Mouse (Mus musculus) heart, postnatal 0 days (tissue): ENCODE data around the gene Olfr1369-ps1. TPM values are rescaled to one million over a fixed set of nuclear protein-coding genes. Genes with fewer than 3 reads are reported as not detected.
"Not testable (repeated sequence)": the region's sequence is repeated elsewhere in the genome, so short reads cannot be mapped to it uniquely, and the experiment has no call there.

Source experiments
- ATAC-seq: fragments of 200-750 bp; cut with Nextera tagmentation; 2 replicates; pipeline ENCODE4 v1.8.0; 2017; ENCODE audit warnings: low read depth, moderate number of reproducible peaks, moderate library complexity; ENCODE audit not compliant: insufficient read depth
- DNase-seq: peaks from one replicate; pipeline ENCODE4 v3.0.0-alpha.2; 2016; ENCODE audit warnings: low spot score
- H3K27ac ChIP-seq: fragments of 300-500 bp; sonication (generic); 2 replicates; pipeline ENCODE4 v1.5.1; 2014; ENCODE audit warnings: low read depth, mild to moderate bottlenecking
- H3K27me3 ChIP-seq: fragments of 300-500 bp; sonication (generic); 2 replicates; pipeline ENCODE4 v1.6.1; 2014; ENCODE audit warnings: low read length, mixed read lengths; ENCODE audit not compliant: control insufficient read depth, insufficient read depth
- H3K36me3 ChIP-seq: fragments of 300-500 bp; sonication (generic); replicated peaks from 2 replicates; pipeline ENCODE4 v1.6.1; 2014; ENCODE audit warnings: low read length, mixed read lengths; ENCODE audit not compliant: control insufficient read depth, insufficient read depth
- H3K4me1 ChIP-seq: fragments of 300-500 bp; sonication (generic); 2 replicates; pipeline ENCODE4 v1.6.1; 2014; ENCODE audit warnings: antibody characterized with exemption; ENCODE audit not compliant: control insufficient read depth, insufficient read depth
- H3K4me2 ChIP-seq: fragments of 300-500 bp; sonication (generic); 2 replicates; pipeline ENCODE4 v1.6.1; 2014; ENCODE audit warnings: low read depth, mild to moderate bottlenecking, low read length, moderate library complexity
- H3K4me3 ChIP-seq: fragments of 300-500 bp; sonication (generic); 2 replicates; pipeline ENCODE4 v1.5.1; 2014; ENCODE audit warnings: low read depth, low read length
- H3K9ac ChIP-seq: fragments of 300-500 bp; sonication (generic); replicated peaks from 2 replicates; pipeline ENCODE4 v1.6.1; 2014; ENCODE audit warnings: low read depth, low read length, mixed read lengths
- H3K9me3 ChIP-seq: fragments of 300-500 bp; sonication (generic); replicated peaks from 2 replicates; pipeline ENCODE4 v1.6.1; 2016; ENCODE audit warnings: low read length; ENCODE audit not compliant: control insufficient read depth
- CTCF ChIP-seq: IDR thresholded peaks from 2 replicates; pipeline ENCODE4 v1.5.1; 2016; ENCODE audit warnings: antibody characterized with exemption, control low read depth, low read depth
- EP300 ChIP-seq: IDR thresholded peaks from 2 replicates; pipeline ENCODE4 v1.6.1; 2016; ENCODE audit warnings: antibody characterized with exemption, low read depth
- WGBS: fragments of 180-500 bp; shearing (Covaris S2); extraction: QIAGEN DNeasy Blood & Tissue Kit; methylation state at CpG from one replicate; pipeline ENCODE4 v1.1.7; 2014; 5-methylcytosine and 5-hydroxymethylcytosine counted together
- polyA plus RNA-seq: library from polyadenylated mRNA; unstranded; fragments of >200 nt; fragmentation: Nextera tagmentation; extraction: Ambion mirVana; gene quantifications from 2 replicates; pipeline ENCODE4 v1.2.1, GENCODE M21; 2015
- total RNA-seq: library from RNA; depleted of rRNA; stranded (reverse); fragments of >200 nt; gene quantifications from 2 replicates; pipeline ENCODE4 v1.2.3, GENCODE M21; 2014; ENCODE audit warnings: low replicate concordance; rRNA removed

Gene Olfr1369-ps1
- total RNA-seq (not detected in 2 replicates), polyA plus RNA-seq (not detected in 2 replicates)

DNA sequence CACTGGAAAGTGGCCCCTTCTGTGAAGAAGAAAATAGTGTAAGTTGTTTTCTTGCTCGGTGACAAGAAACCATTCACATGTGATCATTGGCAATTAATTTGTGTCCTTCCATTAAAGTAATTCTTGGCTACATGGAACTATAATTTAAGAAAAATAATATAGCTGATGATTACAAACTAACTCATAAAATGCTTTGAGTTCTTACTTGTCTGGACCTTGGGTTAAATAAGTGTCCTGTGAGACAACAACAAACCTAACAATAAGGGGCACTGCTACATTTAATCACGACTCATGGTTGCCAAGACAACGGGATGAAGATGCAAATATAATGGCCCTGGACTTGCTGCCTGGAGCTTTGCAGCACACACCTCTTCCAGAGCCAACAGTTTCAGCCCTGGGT lies at the start of gene Olfr1369-ps1:
TSS of gene Olfr1369-ps1 (plus strand) at position 301 of the 400 bp plus-strand sequence.
- not testable (repeated sequence) for H3K27me3 ChIP-seq, H3K9me3 ChIP-seq, H3K4me1 ChIP-seq, H3K4me3 ChIP-seq, ATAC-seq, H3K36me3 ChIP-seq, DNase-seq, H3K9ac ChIP-seq, H3K4me2 ChIP-seq, H3K27ac ChIP-seq
- WGBS: 70% methylated on average over 3 of the region's 3 CpGs

DNA sequence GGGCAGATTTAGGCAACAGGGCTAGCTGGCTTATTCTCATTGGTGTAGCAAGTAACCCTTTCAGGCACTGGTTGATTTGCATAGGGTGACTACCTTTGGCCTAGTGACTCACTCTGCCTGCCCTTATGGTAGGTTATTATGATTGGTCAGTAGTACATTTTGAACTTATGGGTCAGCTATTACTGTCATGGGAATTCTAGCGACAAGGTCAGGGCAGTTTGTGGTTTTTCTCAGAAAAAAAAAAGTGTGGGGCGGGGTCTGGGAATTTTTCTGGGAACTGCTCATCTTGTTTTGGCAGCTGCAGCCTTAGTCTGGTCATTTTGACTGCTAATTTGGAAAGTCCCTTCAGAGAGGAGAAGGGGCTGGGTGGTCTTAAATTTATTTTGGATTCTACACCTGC lies 45.3 kb upstream of the Olfr1369-ps1 start:
- H3K4me2 ChIP-seq: no peak overlapping the region
- ATAC-seq (no peak), DNase-seq (no peak)
- no peaks in the 10 kb centered on the region for H3K4me1 ChIP-seq
- no peak overlapping the region for H3K4me3 ChIP-seq
- H3K36me3 ChIP-seq: no peaks in the 10 kb centered on the region
- H3K27me3 ChIP-seq: no peaks in the 10 kb centered on the region
- no peaks in the 10 kb centered on the region for H3K9me3 ChIP-seq
- 71% methylated on average over 2 of the region's 2 CpGs for WGBS
- H3K9ac ChIP-seq: no peak overlapping the region
- TF ChIP-seq EP300: no peak
- no peak for TF ChIP-seq CTCF
- no peak overlapping the region for H3K27ac ChIP-seq

DNA sequence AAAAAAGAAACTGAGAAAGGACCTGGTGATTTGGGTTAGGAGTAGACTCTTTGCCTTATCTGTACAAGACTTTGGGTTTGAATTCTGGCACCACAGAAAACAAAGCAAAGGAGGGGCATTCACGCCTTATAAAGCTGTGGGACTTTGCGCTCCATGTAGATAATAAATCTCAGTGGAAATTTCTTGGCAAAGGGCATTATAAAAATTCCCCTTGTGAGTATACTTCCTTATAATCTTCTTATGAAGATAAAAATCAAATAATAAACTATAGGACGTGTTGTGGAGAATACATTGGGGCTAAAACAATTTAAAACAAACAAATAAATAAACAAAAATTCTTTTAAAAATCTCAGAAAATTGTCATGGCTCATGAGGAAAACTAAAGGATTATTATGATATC lies 36.4 kb upstream of the Olfr1369-ps1 start, which contains the start of gene Olfr1370:
TSS of gene Olfr1370 (minus strand) at position 101 of the 400 bp plus-strand sequence.
- no peak within 1 kb of the TSS for H3K27ac ChIP-seq
- WGBS: 64% methylated on average over 3 of the region's 3 CpGs
- H3K4me3 ChIP-seq: no peak within 1 kb of the TSS
- H3K36me3 ChIP-seq: no peaks in the 10 kb centered on the region
- ATAC-seq (no peak), DNase-seq (no peak)
- TF ChIP-seq CTCF (no peak), EP300 (no peak)
- H3K9me3 ChIP-seq: no peaks in the 10 kb centered on the region
- no peaks in the 10 kb centered on the region for H3K27me3 ChIP-seq
- H3K9ac ChIP-seq: no peak within 1 kb of the TSS
- H3K4me1 ChIP-seq: no peaks in the 10 kb centered on the region
- H3K4me2 ChIP-seq: no peak within 1 kb of the TSS

DNA sequence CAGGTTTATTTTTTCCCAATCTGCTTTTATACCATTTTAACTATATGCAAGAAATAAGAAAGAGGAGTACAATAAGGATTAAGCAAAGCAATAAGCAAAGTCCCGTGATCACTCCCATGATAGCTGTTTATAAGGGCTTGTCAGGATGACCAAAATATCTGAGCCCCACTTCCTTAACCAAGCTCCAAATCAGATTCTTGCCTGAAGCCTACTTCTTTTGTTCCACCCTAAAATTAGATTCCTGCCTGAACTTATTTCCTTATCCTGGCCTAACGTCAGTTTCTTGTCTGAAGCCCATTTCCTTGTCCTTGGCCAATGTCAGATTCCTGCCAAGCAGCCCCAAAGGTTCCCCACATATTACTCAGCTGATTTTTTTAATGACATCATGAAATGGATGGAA lies 28.6 kb upstream of the Olfr1369-ps1 start:
- DNase-seq (no peak), ATAC-seq (no peak)
- no peaks in the 10 kb centered on the region for H3K9me3 ChIP-seq
- H3K27me3 ChIP-seq: no peaks in the 10 kb centered on the region
- whole genome bisulfite sequencing: 47% methylated on average over 2 of the region's 2 CpGs
- H3K4me3 ChIP-seq: no peak overlapping the region
- H3K27ac ChIP-seq: no peak overlapping the region
- no peaks in the 10 kb centered on the region for H3K4me1 ChIP-seq
- no peak overlapping the region for H3K4me2 ChIP-seq
- no peaks in the 10 kb centered on the region for H3K36me3 ChIP-seq
- TF ChIP-seq CTCF: no peak
- no peak for TF ChIP-seq EP300
- H3K9ac ChIP-seq: no peak overlapping the region

DNA sequence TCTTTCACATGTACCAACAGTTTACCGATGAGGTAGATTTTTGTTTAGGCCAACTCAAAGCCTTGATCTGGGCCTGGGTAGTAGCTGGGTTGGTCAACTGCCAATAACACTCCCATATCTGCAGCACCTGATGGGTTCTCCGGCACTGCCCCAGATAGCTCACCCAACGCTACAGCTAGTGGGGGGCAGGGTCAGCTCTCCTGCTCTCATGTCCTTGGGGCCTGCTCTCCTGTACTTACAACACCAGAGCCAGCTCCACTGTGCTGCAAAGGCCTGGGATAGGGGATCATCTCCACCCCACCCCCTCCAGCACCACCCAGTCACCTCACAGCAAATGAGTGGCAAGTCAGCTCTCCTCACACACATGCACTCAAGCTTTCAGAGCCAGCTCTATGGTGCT lies 1.5 kb upstream of the Olfr1369-ps1 start:
- no peaks in the 10 kb centered on the region for H3K4me1 ChIP-seq
- H3K36me3 ChIP-seq: no peaks in the 10 kb centered on the region
- no peak for TF ChIP-seq CTCF
- TF ChIP-seq EP300: no peak
- WGBS: 48% methylated on average over 3 of the region's 3 CpGs
- no peaks in the 10 kb centered on the region for H3K27me3 ChIP-seq
- ATAC-seq: peak; percentile 20; the same call in 1 of the 2 replicates
- H3K9me3 ChIP-seq: no peaks in the 10 kb centered on the region
- H3K4me3 ChIP-seq: no peak overlapping the region
- no peak overlapping the region for H3K9ac ChIP-seq
- no peak overlapping the region for H3K4me2 ChIP-seq
- H3K27ac ChIP-seq: no peak overlapping the region
- no peak for DNase-seq

DNA sequence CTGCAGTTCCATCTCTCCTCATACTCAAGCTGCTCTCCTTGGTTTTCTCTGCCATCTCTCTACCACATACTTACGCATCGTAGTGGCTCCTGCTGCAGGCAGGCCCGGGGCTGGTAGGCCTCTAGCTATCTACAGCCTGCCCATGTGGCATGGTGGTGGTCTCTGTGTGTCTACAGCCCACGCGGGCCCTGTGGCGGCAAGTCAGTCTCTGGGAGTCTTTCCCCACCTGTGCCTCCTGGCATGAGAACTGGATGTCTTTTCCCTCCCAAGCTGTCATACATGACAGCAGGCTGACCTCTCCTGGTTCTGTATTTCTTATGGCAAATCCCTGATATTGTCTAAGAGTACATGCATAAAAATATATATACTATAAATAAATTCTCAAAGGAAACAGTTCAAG lies 842 bp upstream of the Olfr1369-ps1 start:
- ATAC-seq (no peak), DNase-seq (no peak)
- Histone ChIP-seq H3K9me3 (no peaks in the 10 kb centered on the region), H3K9ac (no peak overlapping the region), H3K36me3 (no peaks in the 10 kb centered on the region), H3K4me3 (no peak overlapping the region), H3K27ac (no peak overlapping the region), H3K4me1 (no peaks in the 10 kb centered on the region), H3K4me2 (no peak overlapping the region), H3K27me3 (no peaks in the 10 kb centered on the region)
- TF ChIP-seq CTCF (no peak), EP300 (no peak)
- 87% methylated on average over 6 of the region's 6 CpGs for WGBS
